ENCODE assay signal across 27 mouse cellular contexts in genomic region chr5:32549449-32549848, GRCm38 (mm10).
"Had no signal": no experiment of that assay in that cellular context is flagged by ENCODE, and none has a peak within 500 bp of the region (broad histone marks: within the 10 kb centered on the region; RNA-seq: fewer than 3 reads in every experiment).

No protein-coding gene starts in this region.

- H3K9me3 ChIP-seq: heart, embryonic 10.5 days; heart, embryonic 12.5 days; hindbrain, embryonic 10.5 days; hindbrain, embryonic 12.5 days; kidney, embryonic 15.5 days; limb, embryonic 13.5 days; liver, embryonic 13.5 days; liver, embryonic 15.5 days had no signal

- H3K27me3 ChIP-seq: heart, embryonic 12.5 days; hindbrain, embryonic 12.5 days; kidney, embryonic 15.5 days; limb, embryonic 13.5 days; liver, embryonic 13.5 days; liver, embryonic 15.5 days had no signal

- H3K4me2 ChIP-seq: heart, embryonic 12.5 days; hindbrain, embryonic 12.5 days; hindbrain, embryonic 14.5 days; kidney, embryonic 15.5 days; limb, embryonic 13.5 days; liver, embryonic 11.5 days; liver, embryonic 13.5 days; liver, embryonic 15.5 days had no signal

- H3K4me1 ChIP-seq: heart, embryonic 10.5 days; heart, embryonic 12.5 days; hindbrain, embryonic 10.5 days; hindbrain, embryonic 12.5 days; kidney, embryonic 15.5 days; limb, embryonic 13.5 days; liver, embryonic 13.5 days; liver, embryonic 15.5 days had no signal

- H3K9ac ChIP-seq: heart, embryonic 12.5 days; hindbrain, embryonic 12.5 days; hindbrain, embryonic 14.5 days; kidney, embryonic 15.5 days; limb, embryonic 13.5 days; liver, embryonic 13.5 days; liver, embryonic 15.5 days; liver, postnatal 0 days had no signal

- H3K36me3 ChIP-seq: heart, embryonic 10.5 days; heart, embryonic 12.5 days; hindbrain, embryonic 10.5 days; hindbrain, embryonic 12.5 days; kidney, embryonic 15.5 days; limb, embryonic 13.5 days; liver, embryonic 13.5 days; liver, embryonic 15.5 days had no signal

- ATAC-seq: hindbrain, embryonic 16.5 days; inflammation-experienced regulatory T-cells, adult 6 months; liver, postnatal 0 days had no signal

- DNase-seq: gastrocnemius, adult 2 months; gastrocnemius, postnatal 10 days; gastrocnemius, postnatal 25 days; heart, postnatal 10 days; heart, postnatal 4 days; kidney, adult 11 months; kidney, adult 2 months; kidney, adult 9 months; kidney, postnatal 14 days; kidney, postnatal 36 days; liver; liver, embryonic 13.5 days; liver, postnatal 0 days had no signal

- H3K27ac ChIP-seq: gastrocnemius, adult 2 months; heart, embryonic 10.5 days; hindbrain, embryonic 10.5 days; hindbrain, embryonic 12.5 days; hindbrain, embryonic 14.5 days; kidney, embryonic 15.5 days; kidney, postnatal 0 days; layer of hippocampus, adult 2 months; left cerebral cortex, adult 2 months; limb, embryonic 13.5 days; liver, embryonic 13.5 days; liver, embryonic 15.5 days had no signal

- H3K4me3 ChIP-seq: gastrocnemius, adult 2 months; heart, embryonic 10.5 days; heart, embryonic 12.5 days; hindbrain, embryonic 10.5 days; hindbrain, embryonic 12.5 days; kidney, embryonic 15.5 days; layer of hippocampus, adult 2 months; left cerebral cortex, adult 2 months; limb, embryonic 13.5 days; liver, embryonic 13.5 days; liver, embryonic 15.5 days had no signal
